Mouse (Mus musculus) urinary bladder, postnatal 10 days (tissue): ENCODE measurements at regions not wholly inside any gene's neighbourhood (a gene's known extent, or its start where the extent isn't known, plus 50 kb on each side); places are given as distances from the start of the nearest gene placed in this dataset.

Source experiments
- DNase-seq: peaks from one replicate; pipeline ENCODE4 v3.0.0; 2022; ENCODE audit warnings: low spot score

GRCm38 (mm10) chr8:93591608-93592301 lies 56.1 kb upstream of the Ces5a start:
- peak; percentile 54 for DNase-seq

- no peak for DNase-seq
Measured at GRCm38 (mm10) chr8:93592302-93592651, 56.6 kb upstream of the Ces5a start.

- no peak for DNase-seq
Measured at GRCm38 (mm10) chr8:93598613-93599121, 63.0 kb upstream of the Ces5a start.

DNA sequence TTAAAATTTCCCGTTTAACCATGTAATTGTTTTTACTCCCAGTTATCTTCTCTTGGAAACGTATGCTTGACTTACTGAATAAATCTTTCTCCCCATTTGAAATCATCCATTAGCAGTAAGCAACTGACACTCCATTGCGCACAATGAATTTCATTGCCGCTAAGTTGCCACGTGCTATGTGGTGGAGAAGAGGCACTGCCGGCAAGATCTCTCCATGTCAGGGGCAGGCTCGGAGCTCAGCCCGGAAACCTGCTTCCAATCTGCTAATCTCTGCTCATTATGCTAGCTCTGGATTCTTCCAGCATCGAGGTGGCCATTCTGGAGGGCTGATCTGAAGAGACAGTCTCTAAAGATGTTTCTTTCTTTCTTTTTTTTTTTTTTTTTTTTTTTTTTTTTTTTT lies 63.7 kb upstream of the Ces5a start:
- DNase-seq, result no peak

DNA sequence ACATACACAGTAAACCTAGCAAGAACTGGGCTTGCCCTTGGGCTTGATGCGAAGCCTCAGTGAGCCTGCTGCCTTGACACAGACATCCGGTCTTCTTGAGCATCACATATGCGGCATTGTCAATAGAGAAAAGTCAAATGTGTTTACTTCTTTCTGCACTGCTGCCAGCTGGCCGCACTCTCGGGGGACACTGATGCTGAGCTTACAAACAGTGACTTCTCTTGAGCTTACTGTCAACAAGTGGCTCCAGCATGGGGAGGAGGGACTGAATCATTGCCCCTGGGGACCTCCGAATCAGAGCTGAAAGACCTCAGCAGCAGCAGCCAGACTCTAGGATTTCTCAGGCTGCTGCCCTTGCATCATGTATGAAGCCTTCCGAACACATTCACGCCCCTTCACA lies 64.1 kb upstream of the Ces5a start:
- DNase-seq, result no peak

DNA sequence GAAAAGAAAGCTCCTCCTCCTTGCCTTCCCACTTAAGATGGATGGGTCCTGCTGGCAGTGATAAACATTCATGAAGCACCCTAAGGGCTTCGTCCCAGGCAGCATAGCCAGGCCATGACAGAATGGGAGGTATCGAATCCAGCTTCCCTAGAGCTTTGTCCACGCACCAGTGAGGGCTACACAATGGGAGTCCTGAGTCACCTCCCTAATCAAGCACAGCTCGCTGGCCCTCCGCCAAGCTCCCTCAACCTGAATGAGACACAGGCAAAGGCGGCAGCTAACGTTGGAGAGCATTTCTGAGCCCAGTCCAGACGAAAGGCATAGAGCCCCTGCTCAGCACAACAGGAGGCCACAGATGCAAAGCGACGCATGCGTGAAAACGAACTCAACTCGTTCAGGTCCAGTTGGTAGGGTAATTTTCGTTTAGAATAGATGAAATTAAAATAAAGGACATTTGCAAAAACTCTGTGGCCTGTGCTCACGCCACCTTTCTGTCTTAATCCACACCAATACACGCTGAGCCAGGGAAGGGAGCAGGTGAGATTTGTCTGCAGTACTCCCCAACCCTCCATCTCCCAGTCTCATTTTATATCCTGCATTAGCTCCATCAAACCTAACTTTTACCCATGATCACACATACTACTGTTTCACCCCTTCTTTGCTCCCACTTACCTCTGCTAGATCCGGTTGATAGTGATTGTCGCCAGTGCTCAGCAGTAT lies 91.3 kb upstream of the Ces5a start:
- DNase-seq, result peak; percentile 20

- no peak for DNase-seq
Measured at GRCm38 (mm10) chr8:93627626-93628025, 92.0 kb upstream of the Ces5a start.

DNA sequence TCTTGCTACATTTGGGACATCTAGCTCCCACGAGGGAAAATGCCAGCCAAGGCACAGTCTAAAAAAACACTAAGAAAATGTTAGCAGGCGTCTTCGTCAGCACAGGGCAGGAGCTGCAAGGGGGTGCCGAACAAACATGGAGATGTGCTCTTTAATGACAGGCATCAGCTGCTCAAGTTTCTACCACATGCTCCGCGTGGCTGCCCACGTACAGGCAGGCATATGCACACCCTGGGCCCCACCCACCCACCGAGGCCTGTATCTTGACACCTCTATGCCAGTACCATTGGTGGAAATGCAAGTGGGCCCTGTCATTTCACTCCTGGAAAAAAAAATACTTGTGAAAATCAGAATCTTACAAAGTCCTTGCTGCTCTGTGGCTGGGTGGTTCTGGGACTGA lies 97.3 kb upstream of the Ces5a start:
- no peak for DNase-seq

DNA sequence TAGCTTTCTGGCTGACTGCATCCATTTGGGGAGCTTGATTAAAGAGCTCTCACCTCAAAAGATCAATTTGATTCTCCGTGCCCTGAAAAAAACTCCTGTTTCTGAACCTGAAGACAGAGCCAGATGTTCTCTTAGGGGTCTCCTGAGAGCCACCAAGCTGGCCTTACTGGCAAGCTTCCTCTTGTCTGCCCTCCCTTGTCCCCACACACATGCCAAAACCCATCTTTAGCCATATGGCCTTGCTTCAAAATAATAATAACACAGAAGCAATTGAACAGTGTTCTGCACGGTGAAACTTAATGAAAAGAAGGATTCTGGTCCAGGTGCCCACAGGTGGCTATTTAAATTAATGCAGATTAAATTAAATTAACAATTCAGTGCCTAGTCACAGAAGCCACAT lies 107.1 kb upstream of the Ces5a start:
- no peak for DNase-seq

- DNase-seq, result no peak
Measured at GRCm38 (mm10) chr8:93643471-93644215, 108.0 kb upstream of the Ces5a start.

GRCm38 (mm10) chr8:93653421-93653820 lies 117.8 kb upstream of the Ces5a start:
- no peak for DNase-seq

- DNase-seq, result no peak
Measured at GRCm38 (mm10) chr8:93653913-93654705, 118.5 kb upstream of the Ces5a start.

- DNase-seq, result no peak
Measured at GRCm38 (mm10) chr8:93655752-93656151, 120.1 kb upstream of the Ces5a start.

DNA sequence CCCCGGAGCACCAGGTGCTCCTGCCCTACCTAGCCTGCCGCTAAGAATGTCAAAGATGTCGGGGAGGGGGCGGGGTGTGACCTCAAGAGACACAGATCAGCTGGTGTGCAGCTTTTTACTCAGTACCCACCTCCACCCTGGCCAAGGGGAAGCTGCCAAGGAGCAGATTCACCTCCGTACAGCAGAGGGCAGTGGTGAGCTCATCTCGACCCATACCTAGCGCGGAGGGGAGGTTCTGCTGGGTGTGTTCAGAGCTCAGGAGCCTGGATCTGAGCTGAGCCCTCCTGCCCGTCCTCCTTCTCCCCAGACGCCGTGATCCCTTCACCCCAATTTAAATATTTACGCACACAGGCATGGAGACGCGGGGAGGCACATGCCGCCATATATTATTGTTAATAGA lies 126.1 kb upstream of the Ces5a start:
- peak; percentile 32 for DNase-seq

GRCm38 (mm10) chr8:93662219-93662618 lies 126.6 kb upstream of the Ces5a start:
- DNase-seq, result no peak

GRCm38 (mm10) chr8:93663851-93664250 lies 128.2 kb upstream of the Ces5a start:
- no peak for DNase-seq

DNA sequence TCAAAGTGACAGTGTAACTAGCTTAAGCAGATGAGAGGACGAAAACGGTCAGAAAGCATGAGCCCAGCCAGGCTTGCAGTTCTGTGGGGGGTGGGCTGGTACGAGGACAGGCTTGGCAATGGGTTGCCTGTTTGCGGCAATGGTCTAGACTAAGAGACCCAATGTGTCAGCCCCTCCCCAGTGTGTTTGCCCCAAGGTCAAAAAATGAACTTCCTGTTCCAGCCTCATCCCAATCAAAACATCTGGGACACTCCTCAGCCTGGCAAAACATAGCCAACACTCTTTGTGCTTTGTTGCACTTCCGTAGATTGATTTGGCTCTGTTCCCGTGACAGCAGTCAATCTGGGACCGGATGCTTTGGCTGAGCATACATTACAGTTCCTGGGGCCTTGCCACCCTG lies 132.7 kb upstream of the Ces5a start:
- no peak for DNase-seq

- DNase-seq, result no peak
Measured at GRCm38 (mm10) chr8:93674721-93675120, 135.0 kb upstream of the Gnao1 start.

DNA sequence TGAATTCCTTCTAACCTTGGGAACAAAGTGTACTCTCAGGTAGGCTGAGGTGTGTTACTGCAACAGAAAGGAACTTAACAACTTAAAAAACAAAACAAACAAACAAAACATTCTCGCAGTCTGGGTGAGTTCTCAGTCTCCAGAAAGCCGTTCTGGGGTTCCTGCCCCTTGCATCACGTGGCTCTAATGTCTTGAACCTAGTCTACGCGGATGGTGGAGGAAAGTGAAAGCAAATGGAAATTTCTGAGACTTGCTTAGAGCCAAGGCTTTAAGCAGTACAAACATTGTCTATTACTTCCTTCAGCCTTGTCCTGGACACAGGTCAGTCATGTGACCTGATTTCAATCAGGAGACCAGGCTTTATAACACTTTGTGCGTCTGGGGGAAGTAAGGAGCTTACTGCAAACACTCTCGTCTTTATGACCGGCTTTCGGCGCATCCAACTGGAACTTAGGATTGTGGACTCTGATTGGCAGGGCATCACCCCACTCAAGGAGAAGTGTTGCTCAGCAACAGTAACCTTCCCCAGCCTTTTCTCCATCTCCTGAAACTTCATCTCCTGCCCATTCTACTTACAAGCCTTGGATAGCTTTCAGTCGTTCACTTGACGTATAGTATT lies 125.9 kb upstream of the Gnao1 start:
- no peak for DNase-seq

GRCm38 (mm10) chr8:93684392-93684791 lies 125.4 kb upstream of the Gnao1 start:
- DNase-seq, result no peak

DNA sequence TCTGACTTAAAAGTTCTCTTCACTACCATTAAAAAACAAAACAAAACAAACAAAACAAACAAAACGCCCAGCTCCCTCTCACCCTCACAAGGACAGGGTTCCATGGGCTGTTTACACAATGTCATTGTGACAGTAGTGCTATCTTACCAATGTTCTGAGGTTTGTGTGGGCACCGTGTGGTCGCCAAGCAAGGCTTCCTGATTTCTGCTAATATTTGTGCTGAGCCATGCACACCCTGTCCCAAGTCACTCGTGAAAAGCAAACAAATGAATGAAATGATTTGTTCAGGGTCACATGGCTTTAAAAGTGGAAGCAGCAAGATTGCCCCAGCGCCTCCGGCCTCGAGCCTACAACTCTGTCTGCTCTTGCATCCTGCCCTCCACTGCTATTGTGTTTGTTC lies 120.9 kb upstream of the Gnao1 start:
- no peak for DNase-seq
